Mouse (Mus musculus) intestine, embryonic 15.5 days (tissue): ENCODE results near the gene Elf1. TPM values are rescaled to one million over a fixed set of nuclear protein-coding genes. Genes with fewer than 3 reads are reported as not detected.

Source experiments
- ATAC-seq: fragments of 200-750 bp; cut with Nextera tagmentation; 2 replicates; pipeline ENCODE4 v1.8.0; 2017; ENCODE audit warnings: moderate TSS enrichment, moderate library complexity
- H3K27ac ChIP-seq: fragments of 300-500 bp; sonication (generic); 2 replicates; pipeline ENCODE4 v1.5.1; 2015; ENCODE audit warnings: mild to moderate bottlenecking, inconsistent platforms
- H3K27me3 ChIP-seq: fragments of 300-500 bp; sonication (generic); replicated peaks from 2 replicates; pipeline ENCODE4 v1.6.1; 2015; ENCODE audit warnings: inconsistent platforms
- H3K36me3 ChIP-seq: fragments of 300-500 bp; sonication (generic); 2 replicates; pipeline ENCODE4 v1.6.1; 2015; ENCODE audit warnings: inconsistent platforms
- H3K4me1 ChIP-seq: fragments of 300-500 bp; sonication (generic); replicated peaks from 2 replicates; pipeline ENCODE4 v1.6.1; 2015; ENCODE audit warnings: inconsistent platforms
- H3K4me2 ChIP-seq: fragments of 300-500 bp; sonication (generic); replicated peaks from 2 replicates; pipeline ENCODE4 v1.6.1; 2015; ENCODE audit warnings: mild to moderate bottlenecking, inconsistent platforms
- H3K4me3 ChIP-seq: fragments of 300-500 bp; sonication (generic); replicated peaks from 2 replicates; pipeline ENCODE4 v1.5.1; 2015; ENCODE audit warnings: inconsistent platforms
- H3K9ac ChIP-seq: fragments of 300-500 bp; sonication (generic); 2 replicates; pipeline ENCODE4 v1.6.1; 2015; ENCODE audit warnings: inconsistent platforms
- H3K9me3 ChIP-seq: fragments of 300-500 bp; sonication (generic); 2 replicates; pipeline ENCODE4 v1.6.1; 2016; ENCODE audit warnings: inconsistent platforms
- WGBS: fragments of 180-500 bp; shearing (Covaris S2); methylation state at CpG from one replicate; pipeline ENCODE4 v1.1.7; 2015; 5-methylcytosine and 5-hydroxymethylcytosine counted together
- polyA plus RNA-seq: library from polyadenylated mRNA; unstranded; fragments of >200 nt; fragmentation: Nextera tagmentation; extraction: Ambion mirVana; gene quantifications from 2 replicates; pipeline ENCODE4 v1.2.1, GENCODE M21; 2015

Elf1 gene
- polyA plus RNA-seq, 1 experiment from 2014 or later, result 27.0 TPM

DNA sequence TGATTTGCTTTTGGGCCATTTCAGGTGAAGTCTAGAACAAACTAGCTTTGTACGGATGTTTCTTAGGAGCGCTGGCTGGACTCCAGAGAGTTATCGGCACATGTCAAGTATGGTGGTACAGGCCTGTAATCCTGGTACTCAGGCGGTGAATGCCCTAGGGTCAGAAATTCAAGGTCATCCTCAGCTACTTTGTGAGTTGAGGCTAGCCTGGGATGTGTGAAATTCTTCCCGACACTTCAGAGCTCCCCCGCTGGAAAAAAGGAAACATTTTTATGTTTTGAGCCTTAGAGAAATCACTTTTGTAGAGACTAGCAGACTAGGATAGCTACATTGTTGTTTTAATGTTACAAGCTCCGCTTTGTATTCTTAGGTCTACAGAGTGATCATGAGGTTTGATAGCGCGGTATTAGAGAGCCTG lies 107.5 kb downstream of the Elf1 start:
- no peaks in the 10 kb centered on the region for H3K27me3 ChIP-seq
- 80% methylated on average over 9 of the region's 9 CpGs for WGBS
- H3K4me3 ChIP-seq, result peak overlapping the region; percentile 63
- peak overlapping the region; percentile 58 for H3K4me2 ChIP-seq
- H3K9me3 ChIP-seq, result no peaks in the 10 kb centered on the region
- H3K9ac ChIP-seq, result peak overlapping the region; percentile 64; the same call in 1 of the 2 replicates
- peaks cover 9% of the 10 kb centered on the region; the same call in 1 of the 2 replicates for H3K4me1 ChIP-seq
- H3K36me3 ChIP-seq, result no peaks in the 10 kb centered on the region
- no peak for ATAC-seq
- no peak overlapping the region for H3K27ac ChIP-seq

DNA sequence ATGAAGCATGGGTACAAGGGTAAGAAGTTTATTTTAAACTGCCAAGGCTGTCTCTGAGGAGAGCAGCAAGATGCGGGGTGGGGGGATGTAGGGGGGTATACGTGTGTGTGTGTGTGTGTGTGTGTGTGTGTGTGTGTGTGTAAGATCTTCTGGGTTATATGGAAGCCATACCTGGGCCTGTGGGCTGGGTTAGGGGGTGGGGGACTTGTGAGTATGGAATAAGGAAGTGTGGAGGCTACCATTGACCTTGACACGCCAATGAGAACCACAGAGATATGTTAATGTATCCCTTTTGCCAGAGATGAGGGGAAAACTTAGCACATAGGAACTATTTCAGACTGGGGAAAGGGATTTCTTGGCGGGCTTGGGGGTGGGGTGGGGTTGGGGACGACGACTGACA lies 108.4 kb downstream of the Elf1 start:
- Histone ChIP-seq H3K4me2 (peak overlapping the region; percentile 58; the same call in 1 of the 2 replicates), H3K4me3 (no peak overlapping the region), H3K27me3 (no peaks in the 10 kb centered on the region), H3K4me1 (peaks cover 9% of the 10 kb centered on the region; the same call in 1 of the 2 replicates), H3K9ac (no peak overlapping the region), H3K36me3 (0 out of 2 replicates have a peak, but pooled peaks cover 4% of the 10 kb centered on the region), H3K27ac (no peak overlapping the region), H3K9me3 (no peaks in the 10 kb centered on the region)
- ATAC-seq, result no peak
- WGBS, result 85% methylated on average over 6 of the region's 6 CpGs

GRCm38 (mm10) chr14:79590916-79591315 lies 109.9 kb downstream of the Elf1 start:
- ATAC-seq, result no peak
- peaks cover 9% of the 10 kb centered on the region; the same call in 1 of the 2 replicates for H3K4me1 ChIP-seq
- H3K27ac ChIP-seq, result no peak overlapping the region
- no peak overlapping the region for H3K4me2 ChIP-seq
- H3K27me3 ChIP-seq, result no peaks in the 10 kb centered on the region
- H3K4me3 ChIP-seq, result no peak overlapping the region
- no peaks in the 10 kb centered on the region for H3K9me3 ChIP-seq
- no peak overlapping the region for H3K9ac ChIP-seq
- H3K36me3 ChIP-seq, result 0 out of 2 replicates have a peak, but pooled peaks cover 4% of the 10 kb centered on the region
- WGBS, result 93% methylated on average over 8 of the region's 8 CpGs

DNA sequence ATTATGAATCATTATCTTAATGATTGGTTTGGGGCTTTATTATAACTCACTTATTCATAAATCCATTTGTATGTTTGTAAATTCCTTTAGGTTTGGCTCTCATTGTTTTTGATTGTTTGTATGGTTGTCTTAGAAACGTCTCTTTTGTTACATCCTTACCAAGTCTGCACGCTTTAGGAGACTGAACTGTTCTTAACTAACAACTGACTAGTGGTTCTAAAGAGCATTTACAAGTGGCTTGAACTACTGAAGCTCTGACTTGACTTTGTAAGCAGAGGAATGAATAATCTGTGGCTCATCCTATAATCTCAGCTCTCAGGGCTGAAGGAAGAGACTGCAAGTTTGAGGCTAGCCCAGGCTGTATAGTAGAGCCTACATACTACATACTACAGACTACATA lies 110.6 kb downstream of the Elf1 start:
- Histone ChIP-seq H3K4me1 (peaks cover 9% of the 10 kb centered on the region; the same call in 1 of the 2 replicates), H3K9ac (no peak overlapping the region), H3K27ac (no peak overlapping the region), H3K36me3 (0 out of 2 replicates have a peak, but pooled peaks cover 4% of the 10 kb centered on the region), H3K4me3 (no peak overlapping the region), H3K4me2 (no peak overlapping the region), H3K27me3 (no peaks in the 10 kb centered on the region), H3K9me3 (no peaks in the 10 kb centered on the region)
- 89% methylated on average over 2 of the region's 2 CpGs for WGBS
- ATAC-seq, result no peak

DNA sequence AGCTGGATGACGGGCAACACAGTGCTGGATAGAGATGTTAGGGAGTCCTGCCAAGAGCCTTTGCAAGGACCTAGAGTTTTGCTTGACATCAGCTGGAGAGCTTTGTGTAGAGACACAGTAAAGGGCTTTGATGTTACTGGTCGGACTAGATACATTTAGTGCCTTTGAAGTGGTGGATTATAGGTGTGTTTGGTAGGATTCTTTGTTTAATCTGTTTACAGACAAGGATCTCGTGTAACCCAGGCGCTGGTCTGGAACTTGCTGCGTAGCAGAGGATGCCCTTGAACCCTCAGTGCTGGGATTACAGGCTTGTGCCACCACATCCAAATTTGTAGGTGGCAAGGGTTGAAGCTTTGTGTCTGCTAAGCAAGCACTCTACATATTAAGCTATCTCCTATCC lies 113.1 kb downstream of the Elf1 start:
- no peaks in the 10 kb centered on the region for H3K9me3 ChIP-seq
- no peak overlapping the region for H3K9ac ChIP-seq
- H3K4me2 ChIP-seq, result no peak overlapping the region
- H3K27ac ChIP-seq, result no peak overlapping the region
- 85% methylated on average over 5 of the region's 5 CpGs for WGBS
- no peak for ATAC-seq
- no peak overlapping the region for H3K4me3 ChIP-seq
- peaks cover 1% of the 10 kb centered on the region; the same call in 1 of the 2 replicates for H3K4me1 ChIP-seq
- no peaks in the 10 kb centered on the region for H3K27me3 ChIP-seq
- peaks cover 6% of the 10 kb centered on the region; the same call in 1 of the 2 replicates for H3K36me3 ChIP-seq

- H3K9ac ChIP-seq, result no peak overlapping the region
- no peaks in the 10 kb centered on the region for H3K27me3 ChIP-seq
- ATAC-seq, result no peak
- no peaks in the 10 kb centered on the region for H3K9me3 ChIP-seq
- no peaks in the 10 kb centered on the region for H3K4me1 ChIP-seq
- H3K4me3 ChIP-seq, result no peak overlapping the region
- no peak overlapping the region for H3K27ac ChIP-seq
- WGBS, result 74% methylated on average over 4 of the region's 4 CpGs
- H3K4me2 ChIP-seq, result no peak overlapping the region
- peaks cover 25% of the 10 kb centered on the region for H3K36me3 ChIP-seq
These were observed 115.6 kb downstream of the Elf1 start for GRCm38 (mm10) chr14:79596602-79597001.

- Histone ChIP-seq H3K9ac (no peak overlapping the region), H3K36me3 (peaks cover 22% of the 10 kb centered on the region; the same call in 1 of the 2 replicates), H3K4me1 (no peaks in the 10 kb centered on the region), H3K27ac (no peak overlapping the region), H3K4me3 (no peak overlapping the region), H3K27me3 (no peaks in the 10 kb centered on the region), H3K4me2 (no peak overlapping the region), H3K9me3 (no peaks in the 10 kb centered on the region)
- ATAC-seq, result no peak
- WGBS, result 88% methylated on average over 2 of the region's 2 CpGs
These were observed 124.9 kb downstream of the Elf1 start for GRCm38 (mm10) chr14:79605881-79606280.

- H3K4me1 ChIP-seq, result no peaks in the 10 kb centered on the region
- H3K9ac ChIP-seq, result no peak overlapping the region
- 91% methylated on average over 6 of the region's 6 CpGs for WGBS
- H3K36me3 ChIP-seq, result peaks cover 22% of the 10 kb centered on the region
- no peaks in the 10 kb centered on the region for H3K9me3 ChIP-seq
- ATAC-seq, result no peak
- H3K27me3 ChIP-seq, result no peaks in the 10 kb centered on the region
- H3K4me2 ChIP-seq, result no peak overlapping the region
- H3K4me3 ChIP-seq, result no peak overlapping the region
- no peak overlapping the region for H3K27ac ChIP-seq
These were observed 125.4 kb downstream of the Elf1 start for GRCm38 (mm10) chr14:79606392-79606791.

GRCm38 (mm10) chr14:79606867-79607266 lies 125.9 kb downstream of the Elf1 start:
- H3K4me3 ChIP-seq, result no peak overlapping the region
- peaks cover 22% of the 10 kb centered on the region for H3K36me3 ChIP-seq
- no peak overlapping the region for H3K4me2 ChIP-seq
- no peak overlapping the region for H3K9ac ChIP-seq
- no peaks in the 10 kb centered on the region for H3K9me3 ChIP-seq
- 94% methylated on average over 3 of the region's 3 CpGs for WGBS
- H3K4me1 ChIP-seq, result no peaks in the 10 kb centered on the region
- no peaks in the 10 kb centered on the region for H3K27me3 ChIP-seq
- no peak for ATAC-seq
- H3K27ac ChIP-seq, result no peak overlapping the region

DNA sequence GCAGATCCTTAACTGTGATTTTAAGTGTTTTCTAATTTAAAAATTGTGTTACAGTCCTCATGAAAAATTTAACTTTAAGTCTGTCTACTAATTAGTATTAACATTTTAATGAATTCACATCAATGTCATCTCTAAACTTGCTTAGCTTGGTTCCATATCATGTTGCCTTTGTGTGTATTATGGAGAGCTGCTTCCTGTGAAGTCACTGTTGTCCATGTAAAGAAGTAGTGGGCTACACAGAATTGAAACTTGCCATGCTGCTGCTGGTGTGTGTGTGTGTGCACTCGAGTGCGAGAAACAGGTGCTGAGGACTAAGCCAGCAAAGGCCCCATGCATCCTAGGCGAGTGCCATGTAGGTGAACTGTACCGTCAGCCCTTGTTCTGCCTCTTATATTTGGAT lies 126.4 kb downstream of the Elf1 start:
- no peak overlapping the region for H3K4me2 ChIP-seq
- H3K27me3 ChIP-seq, result no peaks in the 10 kb centered on the region
- H3K9me3 ChIP-seq, result no peaks in the 10 kb centered on the region
- 92% methylated on average over 4 of the region's 4 CpGs for WGBS
- no peak overlapping the region for H3K4me3 ChIP-seq
- no peak overlapping the region for H3K9ac ChIP-seq
- H3K4me1 ChIP-seq, result no peaks in the 10 kb centered on the region
- no peak overlapping the region for H3K27ac ChIP-seq
- no peak for ATAC-seq
- H3K36me3 ChIP-seq, result peaks cover 22% of the 10 kb centered on the region

DNA sequence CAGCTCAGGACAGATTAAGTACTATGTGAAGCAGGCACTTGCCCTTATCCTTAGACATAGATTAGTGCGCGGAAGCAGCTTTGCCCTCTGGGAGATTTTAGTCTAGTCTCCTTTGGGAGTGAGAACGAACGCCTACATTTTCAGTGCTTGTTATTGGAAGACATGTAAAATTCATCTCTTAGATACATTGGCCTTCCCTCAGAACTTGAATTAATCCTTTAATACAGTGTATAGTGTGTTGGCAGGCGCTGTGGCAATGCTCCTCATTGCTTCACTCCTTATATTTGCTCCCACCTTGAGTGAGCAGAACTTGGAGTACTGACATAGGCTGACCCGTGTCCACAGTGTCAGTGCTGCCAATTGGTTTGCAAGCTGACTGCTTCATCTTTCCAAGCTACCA lies 127.3 kb downstream of the Elf1 start:
- Histone ChIP-seq H3K36me3 (peaks cover 25% of the 10 kb centered on the region), H3K9me3 (no peaks in the 10 kb centered on the region), H3K9ac (no peak overlapping the region), H3K27me3 (no peaks in the 10 kb centered on the region), H3K4me1 (no peaks in the 10 kb centered on the region), H3K4me3 (no peak overlapping the region), H3K4me2 (no peak overlapping the region), H3K27ac (no peak overlapping the region)
- WGBS, result 93% methylated on average over 6 of the region's 6 CpGs
- ATAC-seq, result no peak

- Histone ChIP-seq H3K4me2 (no peak overlapping the region), H3K9ac (no peak overlapping the region), H3K27me3 (no peaks in the 10 kb centered on the region), H3K36me3 (peaks cover 16% of the 10 kb centered on the region), H3K4me3 (no peak overlapping the region), H3K9me3 (no peaks in the 10 kb centered on the region), H3K27ac (no peak overlapping the region), H3K4me1 (no peaks in the 10 kb centered on the region)
- 89% methylated on average over 8 of the region's 8 CpGs for WGBS
- no peak for ATAC-seq
These were observed 136.3 kb downstream of the Elf1 start for GRCm38 (mm10) chr14:79617121-79617828.

GRCm38 (mm10) chr14:79619802-79620201 lies 138.8 kb downstream of the Elf1 start:
- WGBS, result 92% methylated on average over 7 of the region's 7 CpGs
- no peak for ATAC-seq
- no peak overlapping the region for H3K4me2 ChIP-seq
- no peak overlapping the region for H3K27ac ChIP-seq
- no peaks in the 10 kb centered on the region for H3K27me3 ChIP-seq
- H3K9ac ChIP-seq, result no peak overlapping the region
- no peaks in the 10 kb centered on the region for H3K4me1 ChIP-seq
- peaks cover 5% of the 10 kb centered on the region; the same call in 1 of the 2 replicates for H3K36me3 ChIP-seq
- no peak overlapping the region for H3K4me3 ChIP-seq
- no peaks in the 10 kb centered on the region for H3K9me3 ChIP-seq
